Mouse (Mus musculus): ENCODE measurements around the gene AC161166.1. TPM values are rescaled to one million over a fixed set of nuclear protein-coding genes. Genes with fewer than 3 reads are reported as not detected.

AC161166.1 gene
- polyA plus RNA-seq, 2 experiments from 2014 or later, result 0.17 TPM; not detected in 1

Other genes starting within 250 kb of the AC161166.1 start
- gene Zfp93, start 242.0 kb downstream of the AC161166.1 start, polyA plus RNA-seq (2017; shearing (Covaris generic)), result 1 to 10 TPM in 1 of 2 experiments, under 1 TPM in 1; 0.61 to 2.0 TPM
- gene Zfp61, start 211.2 kb downstream of the AC161166.1 start, polyA plus RNA-seq (2017; shearing (Covaris generic)), result 10 to 100 TPM; 16.6 to 17.4 TPM
- 1 to 10 TPM; 7.8 to 9.3 TPM for gene Zfp94, start 195.8 kb downstream of the AC161166.1 start, polyA plus RNA-seq (2017; shearing (Covaris generic))
- gene Tescl, start 178.5 kb downstream of the AC161166.1 start, polyA plus RNA-seq (2017; shearing (Covaris generic)), result not detected
- not detected for gene Lypd5, start 163.3 kb downstream of the AC161166.1 start, polyA plus RNA-seq (2017; shearing (Covaris generic))
- 100 to 1,000 TPM; 101 to 105 TPM for gene Kcnn4, start 142.2 kb downstream of the AC161166.1 start, polyA plus RNA-seq (2017; shearing (Covaris generic))
- 10 to 100 TPM; 24.1 to 31.0 TPM for gene Smg9, start 112.8 kb downstream of the AC161166.1 start, polyA plus RNA-seq (2017; shearing (Covaris generic))
- not detected for gene Irgc1, start 60.2 kb downstream of the AC161166.1 start, polyA plus RNA-seq (2017; shearing (Covaris generic))
- gene Plaur, start 50.0 kb downstream of the AC161166.1 start, polyA plus RNA-seq (2017; shearing (Covaris generic)), result 1 to 10 TPM; 1.1 to 1.5 TPM
- not detected for gene Cadm4, start 30.4 kb downstream of the AC161166.1 start, polyA plus RNA-seq (2017; shearing (Covaris generic))
- gene Zfp428, start 5.4 kb downstream of the AC161166.1 start, polyA plus RNA-seq (2017; shearing (Covaris generic)), result not detected
- gene Irgq, start 18.2 kb upstream of the AC161166.1 start, polyA plus RNA-seq (2017; shearing (Covaris generic)), result 1 to 10 TPM; 1.5 to 1.8 TPM
- gene Pinlyp, start 33.7 kb upstream of the AC161166.1 start, polyA plus RNA-seq (2017; shearing (Covaris generic)), result not detected
- 10 to 100 TPM; 19.9 to 30.3 TPM for gene Xrcc1, start 33.8 kb upstream of the AC161166.1 start, polyA plus RNA-seq (2017; shearing (Covaris generic))
- 10 to 100 TPM; 19.0 to 21.6 TPM for gene Ethe1, start 75.1 kb upstream of the AC161166.1 start, polyA plus RNA-seq (2017; shearing (Covaris generic))
- gene Zfp575, start 75.2 kb upstream of the AC161166.1 start, polyA plus RNA-seq (2017; shearing (Covaris generic)), result under 1 TPM in 1 of 2 experiments, not detected in 1; 0.12 TPM
- gene Phldb3, start 98.3 kb upstream of the AC161166.1 start, polyA plus RNA-seq (2017; shearing (Covaris generic)), result under 1 TPM; 0.25 to 0.73 TPM
- gene Lypd3, start 124.1 kb upstream of the AC161166.1 start, polyA plus RNA-seq (2017; shearing (Covaris generic)), result not detected
- gene Tex101, start 164.2 kb upstream of the AC161166.1 start, polyA plus RNA-seq (2017; shearing (Covaris generic)), result not detected
- not detected for gene BC049730, start 196.8 kb upstream of the AC161166.1 start, polyA plus RNA-seq (2017; shearing (Covaris generic))
- gene Gm4763, start 214.5 kb upstream of the AC161166.1 start, polyA plus RNA-seq (2017; shearing (Covaris generic)), result not detected
- under 1 TPM; 0.28 TPM for gene Cd177, start 247.9 kb upstream of the AC161166.1 start, polyA plus RNA-seq (2017; shearing (Covaris generic))